Mouse (Mus musculus) limb, embryonic 14.5 days (tissue): Measurements from ENCODE around the gene Atp5d. TPM values are rescaled to one million over a fixed set of nuclear protein-coding genes. Genes with fewer than 3 reads are reported as not detected.

Experiments used
- ATAC-seq: fragments of 200-750 bp; cut with Nextera tagmentation; 2 replicates; pipeline ENCODE4 v1.8.0; 2017; ENCODE audit warnings: low read depth, moderate number of reproducible peaks, moderate TSS enrichment; ENCODE audit not compliant: low FRiP score
- DNase-seq: peaks from one replicate; pipeline ENCODE4 v3.0.0-alpha.2; 2015; ENCODE audit warnings: low spot score
- H3K27ac ChIP-seq: fragments of 300-500 bp; sonication (generic); replicated peaks from 2 replicates; pipeline ENCODE4 v1.5.1; 2014; ENCODE audit warnings: low read depth, mild to moderate bottlenecking, low read length, moderate library complexity, mixed read lengths
- H3K27me3 ChIP-seq: fragments of 300-500 bp; sonication (generic); 2 replicates; pipeline ENCODE4 v1.6.1; 2014; ENCODE audit warnings: low read length, mixed read lengths; ENCODE audit not compliant: control insufficient read depth, insufficient read depth
- H3K36me3 ChIP-seq: fragments of 300-500 bp; sonication (generic); 2 replicates; pipeline ENCODE4 v1.6.1; 2014; ENCODE audit warnings: mild to moderate bottlenecking, low read length, moderate library complexity, mixed read lengths; ENCODE audit not compliant: control insufficient read depth, insufficient read depth
- H3K4me1 ChIP-seq: fragments of 300-500 bp; sonication (generic); 2 replicates; pipeline ENCODE4 v1.6.1; 2014; ENCODE audit warnings: antibody characterized with exemption, low read length, mixed read lengths; ENCODE audit not compliant: control insufficient read depth, insufficient read depth
- H3K4me2 ChIP-seq: fragments of 300-500 bp; sonication (generic); replicated peaks from 2 replicates; pipeline ENCODE4 v1.6.1; 2014; ENCODE audit warnings: low read depth, mild to moderate bottlenecking, low read length, moderate library complexity; ENCODE audit not compliant: severe bottlenecking
- H3K4me3 ChIP-seq: fragments of 300-500 bp; sonication (generic); replicated peaks from 2 replicates; pipeline ENCODE4 v1.5.1; 2014; ENCODE audit warnings: low read length
- H3K9ac ChIP-seq: fragments of 300-500 bp; sonication (generic); 2 replicates; pipeline ENCODE4 v1.6.1; 2014; ENCODE audit warnings: mild to moderate bottlenecking, low read depth, low read length, moderate library complexity; ENCODE audit not compliant: severe bottlenecking
- H3K9me3 ChIP-seq: fragments of 300-500 bp; sonication (generic); 2 replicates; pipeline ENCODE4 v1.6.1; 2016; ENCODE audit warnings: low read length; ENCODE audit not compliant: control insufficient read depth
- POLR2A ChIP-seq: fragments of 200-500 bp; IDR thresholded peaks from 2 replicates; pipeline ENCODE4 v1.8.0; 2012; ENCODE audit warnings: inconsistent platforms, mild to moderate bottlenecking, moderate library complexity, borderline replicate concordance; ENCODE audit not compliant: insufficient read depth, insufficient read length; ENCODE audit errors: extremely low read depth
- WGBS: fragments of 180-500 bp; shearing (Covaris S2); extraction: QIAGEN DNeasy Blood & Tissue Kit; methylation state at CpG from one replicate; pipeline ENCODE4 v1.1.7; 2014; 5-methylcytosine and 5-hydroxymethylcytosine counted together
- polyA plus RNA-seq, 2 experiments: library from polyadenylated mRNA; depleted of rRNA in 1 of 2; stranded (reverse) in 1 of 2; unstranded in 1 of 2; fragments of >200 nt; fragmentation: Nextera tagmentation in 1 of 2; extraction: Ambion mirVana in 1 of 2; gene quantifications; 2 replicates each; pipeline versions ENCODE4 v1.2.1 to v1.2.3; 2012 to 2014

Gene Atp5d
- polyA plus RNA-seq, 2 experiments = 449 to 477 TPM

- Histone ChIP-seq H3K27me3 (no peaks in the 10 kb centered on the region), H3K4me3 (no peak overlapping the region), H3K4me1 (0 out of 2 replicates have a peak, but pooled peaks cover 2% of the 10 kb centered on the region), H3K27ac (no peak overlapping the region), H3K9ac (no peak overlapping the region), H3K36me3 (no peaks in the 10 kb centered on the region), H3K4me2 (no peak overlapping the region), H3K9me3 (no peaks in the 10 kb centered on the region)
- 64% methylated on average over 6 of the region's 6 CpGs for WGBS
- no peak for DNase-seq
- ATAC-seq = no peak
- TF ChIP-seq POLR2A = no peak
Observed at GRCm38 (mm10) chr10:80107678-80108077, 30.8 kb upstream of the Atp5d start.

DNA sequence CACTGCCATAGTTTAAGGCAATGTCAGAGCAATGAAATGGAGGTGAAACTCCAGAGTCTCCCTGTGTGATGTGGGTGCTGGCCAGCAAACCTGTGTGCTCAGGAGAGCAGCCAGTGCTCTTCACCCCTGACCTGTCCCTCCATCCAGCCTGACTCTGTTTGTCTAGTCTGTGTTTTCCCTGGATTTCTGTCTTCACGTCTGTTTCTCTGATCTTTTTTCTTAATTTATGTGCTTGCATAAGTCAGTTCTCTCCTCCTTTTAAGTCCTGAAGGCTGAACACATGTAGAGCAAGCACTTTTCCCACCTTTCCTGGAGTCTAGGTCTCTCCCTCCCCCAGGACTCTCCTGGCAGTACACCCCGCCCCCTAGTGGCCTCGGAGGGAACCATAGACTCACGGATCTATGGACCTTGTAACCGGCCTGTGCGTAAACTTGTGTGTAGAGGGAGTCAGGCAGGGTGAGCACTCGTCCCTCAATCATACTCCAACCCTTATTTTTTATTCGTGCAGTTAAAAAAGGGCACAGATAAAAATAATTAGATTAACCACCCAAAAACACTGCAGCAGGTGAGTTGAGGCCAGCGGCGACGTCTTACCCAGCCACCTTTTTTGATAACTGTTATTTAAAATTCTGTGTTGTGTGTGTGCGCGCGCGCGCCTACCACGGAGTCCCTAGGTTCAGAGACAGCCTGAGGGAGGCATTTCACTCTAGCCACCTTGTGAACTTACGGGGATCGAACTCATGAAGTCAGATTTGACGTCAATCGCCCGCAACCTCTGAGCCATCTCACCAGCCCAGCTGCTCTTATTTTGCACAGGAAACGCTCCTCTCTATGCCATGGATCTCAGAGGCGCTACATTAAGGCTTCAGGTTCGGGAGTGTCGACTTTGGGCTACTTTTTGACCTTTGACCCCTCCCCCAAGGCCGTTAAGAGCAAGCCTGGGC lies 23.8 kb upstream of the Atp5d start:
- no peaks in the 10 kb centered on the region for H3K9me3 ChIP-seq
- no peak for TF ChIP-seq POLR2A
- H3K4me2 ChIP-seq = peak overlapping the region; percentile 65
- ATAC-seq (peak; percentile 41; the same call in 1 of the 2 replicates), DNase-seq (peak; percentile 93)
- H3K36me3 ChIP-seq = peaks cover 18% of the 10 kb centered on the region
- H3K4me3 ChIP-seq = peak overlapping the region; percentile 90
- H3K4me1 ChIP-seq = peaks cover 22% of the 10 kb centered on the region
- H3K9ac ChIP-seq = peak overlapping the region; percentile 56
- WGBS = 2% methylated on average over 27 of the region's 27 CpGs
- H3K27ac ChIP-seq = peak overlapping the region; percentile 73
- no peaks in the 10 kb centered on the region for H3K27me3 ChIP-seq

DNA sequence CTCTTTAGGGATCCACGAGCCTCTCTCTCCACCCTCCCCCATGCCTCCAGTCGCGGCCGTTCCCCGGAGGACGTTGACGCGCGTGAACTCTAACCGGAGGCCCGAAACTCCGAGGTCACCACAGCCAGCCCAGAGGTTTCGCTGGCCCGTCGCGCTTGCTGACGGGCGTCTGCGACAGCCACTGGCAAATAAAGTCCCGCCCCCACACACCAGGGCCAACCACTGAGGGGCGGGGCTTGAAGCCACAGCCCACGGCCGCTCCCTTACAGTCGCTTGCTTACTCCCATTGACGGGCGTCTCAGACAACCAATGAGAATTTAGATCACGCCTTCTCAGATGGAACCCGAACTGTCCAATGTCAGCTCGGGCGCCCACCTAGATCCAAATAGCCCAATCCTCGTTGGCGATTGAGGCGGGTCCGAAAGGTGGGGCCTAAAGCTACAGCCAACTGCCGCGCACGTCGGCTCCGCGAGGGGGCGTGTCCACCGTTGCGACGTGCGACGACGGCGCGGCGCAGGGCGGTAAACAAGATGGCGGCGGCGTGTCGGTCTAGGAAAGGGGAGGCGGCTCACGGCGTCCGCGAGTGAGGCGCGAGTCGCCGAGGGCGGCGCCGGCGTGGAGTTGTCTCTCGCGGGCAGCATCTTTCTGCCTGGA lies 23.0 kb upstream of the Atp5d start, which contains the start of gene Stk11:
TSS of gene Stk11 (plus strand) at position 514 of the 654 bp plus-strand sequence.
- ATAC-seq (peak; percentile 97), DNase-seq (peak; percentile 100)
- peak within 1 kb of the TSS; percentile 78 for H3K9ac ChIP-seq
- no peaks in the 10 kb centered on the region for H3K27me3 ChIP-seq
- H3K4me1 ChIP-seq = peaks cover 22% of the 10 kb centered on the region
- H3K4me2 ChIP-seq = peak within 1 kb of the TSS; percentile 95
- WGBS = under 1% methylated on average over 68 of the region's 70 CpGs
- H3K4me3 ChIP-seq = peak within 1 kb of the TSS; percentile 90
- peak; percentile 73; the same call in 1 of the 2 replicates for TF ChIP-seq POLR2A
- peak within 1 kb of the TSS; percentile 73 for H3K27ac ChIP-seq
- peaks cover 24% of the 10 kb centered on the region for H3K36me3 ChIP-seq
- H3K9me3 ChIP-seq = no peaks in the 10 kb centered on the region

GRCm38 (mm10) chr10:80115944-80116335 lies 22.5 kb upstream of the Atp5d start:
- peak overlapping the region; percentile 78 for H3K9ac ChIP-seq
- no peaks in the 10 kb centered on the region for H3K27me3 ChIP-seq
- H3K4me3 ChIP-seq = peak overlapping the region; percentile 90
- 0% methylated on average over 56 of the region's 63 CpGs for WGBS
- H3K4me2 ChIP-seq = peak overlapping the region; percentile 95
- ATAC-seq (no peak), DNase-seq (no peak)
- H3K9me3 ChIP-seq = no peaks in the 10 kb centered on the region
- no peak for TF ChIP-seq POLR2A
- H3K27ac ChIP-seq = peak overlapping the region; percentile 55
- H3K36me3 ChIP-seq = peaks cover 26% of the 10 kb centered on the region
- H3K4me1 ChIP-seq = peaks cover 22% of the 10 kb centered on the region

DNA sequence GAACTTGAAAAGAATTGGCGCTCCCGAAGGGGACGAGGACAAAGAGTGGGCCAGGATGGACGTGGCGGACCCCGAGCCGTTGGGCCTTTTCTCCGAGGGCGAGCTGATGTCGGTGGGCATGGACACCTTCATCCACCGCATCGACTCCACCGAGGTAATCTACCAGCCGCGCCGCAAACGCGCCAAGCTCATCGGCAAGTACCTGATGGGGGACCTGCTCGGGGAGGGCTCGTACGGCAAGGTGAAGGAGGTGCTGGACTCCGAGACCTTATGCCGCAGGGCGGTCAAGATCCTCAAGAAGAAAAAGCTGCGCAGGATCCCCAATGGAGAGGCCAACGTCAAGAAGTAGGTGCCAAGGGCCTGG lies 21.9 kb upstream of the Atp5d start:
- under 1% methylated on average over 26 of the region's 27 CpGs for WGBS
- DNase-seq (no peak), ATAC-seq (no peak)
- Histone ChIP-seq H3K4me2 (peak overlapping the region; percentile 95), H3K36me3 (peaks cover 30% of the 10 kb centered on the region), H3K27me3 (no peaks in the 10 kb centered on the region), H3K4me1 (peaks cover 22% of the 10 kb centered on the region), H3K9me3 (no peaks in the 10 kb centered on the region), H3K4me3 (peak overlapping the region; percentile 90), H3K27ac (peak overlapping the region; percentile 55), H3K9ac (peak overlapping the region; percentile 78)
- TF ChIP-seq POLR2A = no peak
